Mouse (Mus musculus): ENCODE measurements at regions not wholly inside any gene's neighbourhood (a gene's known extent, or its start where the extent isn't known, plus 50 kb on each side); places are given as distances from the start of the nearest gene placed in this dataset.

DNA sequence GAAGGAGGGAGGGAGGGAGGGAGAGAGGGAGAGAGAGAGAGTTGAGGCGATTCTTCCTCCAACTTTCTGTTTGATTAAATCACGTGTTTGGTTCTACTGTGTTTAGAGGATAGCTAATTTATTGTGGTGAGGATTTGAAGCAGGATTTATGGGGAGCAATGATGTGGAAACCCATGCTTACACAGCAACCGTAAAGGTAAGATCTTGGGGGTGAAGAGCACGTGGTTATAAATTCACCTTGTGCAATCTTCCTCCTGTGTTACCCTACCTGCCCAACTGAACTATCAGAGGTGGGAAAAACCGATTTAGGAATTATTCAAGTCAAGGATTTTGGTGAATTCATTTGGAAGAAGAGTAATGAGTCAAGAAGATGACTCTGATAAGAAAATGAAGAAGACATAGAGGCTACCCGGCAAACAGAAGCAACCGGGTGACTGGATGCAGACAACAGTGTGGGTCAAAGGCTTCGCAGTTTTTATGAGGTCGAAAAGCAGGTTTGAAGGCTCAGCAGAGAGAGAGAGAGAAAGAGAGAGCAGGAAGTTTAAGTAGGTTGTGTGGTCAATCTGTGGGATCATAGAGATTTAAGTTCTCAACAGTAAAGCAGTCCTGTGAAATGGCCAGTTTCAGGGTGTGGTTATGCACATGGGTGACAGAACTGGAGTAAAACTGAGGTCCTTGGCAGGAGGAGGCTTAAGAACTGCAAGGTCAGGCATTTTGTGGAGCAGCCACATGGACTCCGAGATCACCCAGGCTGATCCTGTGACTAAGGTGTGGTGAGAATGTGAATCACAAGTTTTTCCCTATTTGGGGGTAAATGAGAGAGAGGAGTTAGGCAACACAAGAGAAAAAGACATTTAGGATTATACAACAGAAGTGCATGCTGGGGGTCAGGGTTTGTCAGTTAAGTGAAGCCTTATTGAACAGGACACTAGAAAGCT lies 178.6 kb downstream of the Phlda1 start:
- no peak overlapping the region for H3K27ac ChIP-seq (replicated peaks; ENCODE audit: low read depth, low read length)
- H3K4me3 ChIP-seq (ENCODE audit: low read depth, low read length), result no peak overlapping the region
- H3K4me2 ChIP-seq (ENCODE audit: low read depth, low read length), result no peak overlapping the region
- ATAC-seq (ENCODE audit: low read depth), result no peak
- DNase-seq (ENCODE audit: low spot score), result no peak
- no peaks in the 10 kb centered on the region for H3K27me3 ChIP-seq (replicated peaks; ENCODE audit: control insufficient read depth, insufficient read depth, low read length)
- peaks cover 6% of the 10 kb centered on the region; the same call in 1 of the 2 replicates for H3K4me1 ChIP-seq (ENCODE audit: control insufficient read depth, insufficient read depth, low read length)
- H3K9ac ChIP-seq (ENCODE audit: low read depth, low read length), result no peak overlapping the region
- H3K9me3 ChIP-seq (ENCODE audit: control insufficient read depth, low read length), result no peaks in the 10 kb centered on the region
- H3K36me3 ChIP-seq (ENCODE audit: control insufficient read depth, insufficient read depth, low read length), result no peaks in the 10 kb centered on the region
- 84% methylated on average over 10 of the region's 10 CpGs for WGBS

DNA sequence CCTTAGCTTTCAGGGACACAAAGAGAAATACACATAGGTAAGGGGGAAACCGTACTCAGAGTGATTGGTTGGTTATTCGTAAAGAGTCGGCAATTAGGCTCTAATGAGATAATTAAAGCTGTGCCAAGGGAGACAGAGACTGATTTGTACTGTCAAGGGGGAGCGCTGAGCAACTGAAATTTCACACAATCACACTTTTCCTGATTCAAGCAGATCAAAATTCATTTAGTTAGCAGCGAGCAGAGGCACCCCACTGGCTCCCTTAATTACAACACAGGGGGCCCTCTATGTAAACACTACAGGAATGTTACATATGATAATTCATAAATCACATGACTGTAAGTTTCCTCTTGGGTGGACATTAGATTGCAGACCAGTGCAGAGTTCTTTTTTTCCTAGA lies 180.5 kb downstream of the Phlda1 start:
- H3K9me3 ChIP-seq (ENCODE audit: control insufficient read depth, low read length), result no peaks in the 10 kb centered on the region
- H3K4me3 ChIP-seq (ENCODE audit: low read depth, low read length), result no peak overlapping the region
- H3K4me1 ChIP-seq (ENCODE audit: control insufficient read depth, insufficient read depth, low read length), result peaks cover 11% of the 10 kb centered on the region; the same call in 1 of the 2 replicates
- no peak overlapping the region for H3K9ac ChIP-seq (ENCODE audit: low read depth, low read length)
- H3K27me3 ChIP-seq (replicated peaks; ENCODE audit: control insufficient read depth, insufficient read depth, low read length), result no peaks in the 10 kb centered on the region
- ATAC-seq (ENCODE audit: low read depth) (peak; percentile 32; the same call in 1 of the 2 replicates), DNase-seq (ENCODE audit: low spot score) (no peak)
- WGBS, result 32% methylated on average over 5 of the region's 5 CpGs
- H3K36me3 ChIP-seq (ENCODE audit: control insufficient read depth, insufficient read depth, low read length), result no peaks in the 10 kb centered on the region
- no peak overlapping the region for H3K27ac ChIP-seq (replicated peaks; ENCODE audit: low read depth, low read length)
- H3K4me2 ChIP-seq (ENCODE audit: low read depth, low read length), result no peak overlapping the region

DNA sequence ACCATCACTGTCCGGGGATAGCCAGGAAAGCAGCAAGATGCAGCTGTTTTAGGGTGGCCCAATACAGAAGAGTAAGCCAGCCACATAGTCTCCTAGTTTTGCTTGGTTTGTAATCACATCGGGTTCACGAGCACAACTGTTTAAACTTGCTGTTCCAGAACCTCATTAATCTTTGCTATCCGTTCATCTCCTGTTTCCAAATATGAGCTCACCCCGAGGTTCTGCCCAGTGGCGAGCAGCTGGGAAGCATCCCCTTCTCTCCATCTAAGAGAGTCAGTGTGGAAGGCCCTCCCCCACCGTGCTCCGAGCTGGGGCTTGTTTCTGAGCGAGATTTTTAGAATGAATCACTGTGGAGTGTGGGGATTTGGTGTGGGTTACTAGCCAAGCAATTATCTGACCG lies 183.5 kb downstream of the Phlda1 start:
- H3K4me3 ChIP-seq (ENCODE audit: low read depth, low read length), result no peak overlapping the region
- no peak overlapping the region for H3K4me2 ChIP-seq (ENCODE audit: low read depth, low read length)

DNA sequence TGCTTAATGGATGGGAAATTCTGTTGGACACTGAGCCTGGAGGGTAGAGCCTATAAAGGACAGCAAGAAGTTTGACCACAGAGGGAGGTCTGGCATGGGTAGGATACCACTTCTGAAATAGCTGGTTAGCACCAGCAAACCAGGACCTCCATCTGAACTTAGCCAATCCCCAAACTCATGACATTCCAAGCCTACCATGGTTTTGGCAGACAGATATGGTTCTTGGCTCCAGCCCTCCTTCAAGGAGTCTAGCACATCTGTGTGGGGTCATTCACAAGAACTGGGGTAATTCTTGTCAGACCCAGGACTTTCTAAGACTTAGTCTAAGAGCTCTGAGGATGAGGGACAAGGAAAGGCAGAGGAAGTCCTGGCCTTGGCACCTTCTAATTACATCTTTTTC lies 187.7 kb downstream of the Phlda1 start:
- DNase-seq (ENCODE audit: low spot score), result no peak
- Histone ChIP-seq H3K27me3 (replicated peaks; ENCODE audit: control insufficient read depth, insufficient read depth, low read length) (no peaks in the 10 kb centered on the region), H3K9me3 (ENCODE audit: control insufficient read depth, low read length) (no peaks in the 10 kb centered on the region), H3K4me2 (ENCODE audit: low read depth, low read length) (no peak overlapping the region), H3K4me1 (ENCODE audit: control insufficient read depth, insufficient read depth, low read length) (peaks cover 14% of the 10 kb centered on the region), H3K9ac (ENCODE audit: low read depth, low read length) (no peak overlapping the region), H3K36me3 (ENCODE audit: control insufficient read depth, insufficient read depth, low read length) (no peaks in the 10 kb centered on the region), H3K4me3 (ENCODE audit: low read depth, low read length) (no peak overlapping the region), H3K27ac (replicated peaks; ENCODE audit: low read depth, low read length) (no peak overlapping the region; the same call in 1 of the 2 replicates)
- no peak for ATAC-seq (ENCODE audit: low read depth)

More for the DNA sequence above, 183.5 kb downstream of the Phlda1 start:
- ATAC-seq (ENCODE audit: low read depth) (peak; percentile 85), DNase-seq (ENCODE audit: low spot score) (peak; percentile 88)
- H3K36me3 ChIP-seq (ENCODE audit: control insufficient read depth, insufficient read depth, low read length), result no peaks in the 10 kb centered on the region
- WGBS, result 37% methylated on average over 10 of the region's 10 CpGs
- no peaks in the 10 kb centered on the region for H3K27me3 ChIP-seq (replicated peaks; ENCODE audit: control insufficient read depth, insufficient read depth, low read length)
- H3K9me3 ChIP-seq (ENCODE audit: control insufficient read depth, low read length), result no peaks in the 10 kb centered on the region
- H3K27ac ChIP-seq (replicated peaks; ENCODE audit: low read depth, low read length), result no peak overlapping the region
- H3K4me1 ChIP-seq (ENCODE audit: control insufficient read depth, insufficient read depth, low read length), result peaks cover 14% of the 10 kb centered on the region
- no peak overlapping the region for H3K9ac ChIP-seq (ENCODE audit: low read depth, low read length)

DNA sequence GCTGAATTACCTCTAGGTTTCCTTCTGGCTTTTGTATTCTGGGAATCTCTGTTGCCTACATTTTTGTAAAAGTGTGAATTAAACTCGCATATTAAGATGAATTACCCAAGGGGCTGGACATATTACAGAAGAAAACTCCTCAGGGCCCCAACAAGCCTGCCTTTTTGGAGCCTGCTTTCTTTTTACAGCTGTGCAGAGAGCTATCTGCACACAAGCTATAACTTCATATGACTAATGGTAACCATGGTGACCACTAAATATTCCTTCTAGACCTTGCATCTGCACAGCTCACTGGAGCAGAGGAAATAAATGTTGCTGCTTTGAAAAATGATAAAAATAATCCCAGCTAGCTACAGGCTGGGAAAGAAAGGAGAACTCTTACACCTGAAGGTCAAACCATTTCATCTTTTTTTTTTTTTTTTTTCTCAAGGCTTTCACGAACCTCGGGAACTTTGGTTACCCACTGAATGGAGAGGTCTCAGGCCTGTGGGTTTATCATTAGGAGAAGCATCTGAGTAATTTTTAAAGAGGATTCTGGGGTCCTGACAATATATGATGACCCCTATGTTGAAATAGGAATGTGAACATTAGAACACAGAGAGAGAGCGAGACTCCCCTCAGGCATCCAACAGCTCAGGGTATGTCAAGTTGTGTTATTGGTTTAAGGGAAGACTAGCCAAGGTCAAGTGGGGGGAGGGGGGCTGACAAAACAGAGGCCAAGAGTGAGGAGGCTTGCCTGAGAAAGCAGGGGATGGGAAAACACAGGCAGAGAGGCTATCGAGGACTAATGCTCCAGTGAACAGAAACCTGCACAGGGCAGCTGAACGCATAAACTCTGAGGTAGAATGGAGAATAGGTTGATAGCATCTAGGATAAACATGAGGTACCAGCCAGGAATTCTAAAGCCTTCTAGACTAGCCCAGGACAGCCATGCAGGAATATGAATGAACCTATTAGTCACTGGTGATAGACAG lies 188.4 kb downstream of the Phlda1 start:
- Histone ChIP-seq H3K9me3 (ENCODE audit: control insufficient read depth, low read length) (no peaks in the 10 kb centered on the region), H3K27ac (replicated peaks; ENCODE audit: low read depth, low read length) (no peak overlapping the region; the same call in 1 of the 2 replicates), H3K4me2 (ENCODE audit: low read depth, low read length) (no peak overlapping the region), H3K4me1 (ENCODE audit: control insufficient read depth, insufficient read depth, low read length) (peaks cover 14% of the 10 kb centered on the region), H3K36me3 (ENCODE audit: control insufficient read depth, insufficient read depth, low read length) (no peaks in the 10 kb centered on the region), H3K9ac (ENCODE audit: low read depth, low read length) (no peak overlapping the region), H3K4me3 (ENCODE audit: low read depth, low read length) (no peak overlapping the region), H3K27me3 (replicated peaks; ENCODE audit: control insufficient read depth, insufficient read depth, low read length) (no peaks in the 10 kb centered on the region)
- WGBS, result 51% methylated on average over 6 of the region's 6 CpGs
- ATAC-seq (ENCODE audit: low read depth) (peak; percentile 89), DNase-seq (ENCODE audit: low spot score) (peak; percentile 90)

DNA sequence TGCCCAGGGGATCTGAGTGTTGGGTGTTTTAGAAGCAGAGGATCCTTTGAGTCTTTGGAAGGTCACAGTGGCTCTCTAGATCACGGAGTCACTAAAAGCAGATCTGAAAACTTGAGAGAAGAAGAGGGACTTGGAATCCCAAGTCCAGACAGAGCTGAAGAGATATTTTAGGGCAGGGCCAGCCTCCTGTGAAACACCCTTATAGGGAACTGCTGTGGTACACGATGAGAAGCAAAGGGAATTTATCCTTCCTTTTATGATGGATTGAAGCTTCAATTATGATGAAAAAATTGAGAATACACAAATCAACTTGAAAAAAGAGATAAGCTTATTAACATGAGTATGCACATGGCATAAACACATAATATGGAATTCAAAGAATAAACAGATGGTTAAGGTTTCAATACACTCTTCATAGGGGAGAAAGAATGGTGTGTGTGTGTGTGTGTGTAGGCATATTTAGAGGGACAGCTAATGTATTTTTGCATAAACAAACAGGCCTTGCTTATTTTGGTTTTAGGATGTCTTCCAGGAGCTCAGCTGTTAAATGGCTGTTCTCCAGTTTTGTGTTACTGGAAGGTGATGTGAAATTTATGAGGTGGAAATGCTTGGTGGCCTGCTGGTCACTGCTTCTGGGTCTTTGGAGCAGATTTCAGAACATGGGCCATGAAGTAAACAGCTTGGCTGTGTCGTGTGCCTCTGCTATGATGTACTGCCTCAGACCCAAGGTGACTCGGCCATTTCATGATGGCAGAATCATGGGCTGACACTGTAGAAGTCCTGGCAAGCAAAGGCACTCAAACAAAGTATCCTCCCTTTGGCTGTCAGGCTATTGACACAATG lies 190.1 kb downstream of the Phlda1 start:
- Histone ChIP-seq H3K27ac (replicated peaks; ENCODE audit: low read depth, low read length) (no peak overlapping the region), H3K4me3 (ENCODE audit: low read depth, low read length) (no peak overlapping the region), H3K4me1 (ENCODE audit: control insufficient read depth, insufficient read depth, low read length) (peaks cover 9% of the 10 kb centered on the region), H3K9me3 (ENCODE audit: control insufficient read depth, low read length) (no peaks in the 10 kb centered on the region), H3K27me3 (replicated peaks; ENCODE audit: control insufficient read depth, insufficient read depth, low read length) (no peaks in the 10 kb centered on the region), H3K9ac (ENCODE audit: low read depth, low read length) (no peak overlapping the region), H3K36me3 (ENCODE audit: control insufficient read depth, insufficient read depth, low read length) (no peaks in the 10 kb centered on the region), H3K4me2 (ENCODE audit: low read depth, low read length) (no peak overlapping the region)
- WGBS, result 84% methylated on average over 4 of the region's 4 CpGs
- DNase-seq (ENCODE audit: low spot score), result no peak
- no peak for ATAC-seq (ENCODE audit: low read depth)

DNA sequence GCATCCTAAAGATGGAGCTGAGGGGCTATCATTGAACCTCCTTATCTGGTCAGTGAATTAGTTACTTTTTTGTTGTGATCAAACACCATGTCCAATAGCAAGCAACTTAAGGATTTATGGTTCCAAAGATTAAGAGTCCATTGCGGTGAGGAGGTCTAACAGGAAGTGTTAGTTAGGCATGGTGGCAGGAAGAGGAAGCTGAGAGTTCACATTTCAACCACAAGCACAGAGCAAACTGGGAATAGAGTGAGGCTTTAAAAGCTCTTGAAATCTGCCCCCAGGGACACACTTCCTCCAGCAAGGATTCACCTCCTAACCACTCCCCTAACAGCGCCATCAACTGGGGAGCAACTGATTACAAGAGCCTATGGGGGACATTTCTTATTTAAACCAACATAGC lies 190.9 kb downstream of the Phlda1 start:
- H3K27ac ChIP-seq (replicated peaks; ENCODE audit: low read depth, low read length), result no peak overlapping the region
- WGBS, result 93% methylated on average over 2 of the region's 2 CpGs

More for the DNA sequence above, 190.9 kb downstream of the Phlda1 start:
- no peak overlapping the region for H3K9ac ChIP-seq (ENCODE audit: low read depth, low read length)
- no peak overlapping the region for H3K4me3 ChIP-seq (ENCODE audit: low read depth, low read length)
- H3K27me3 ChIP-seq (replicated peaks; ENCODE audit: control insufficient read depth, insufficient read depth, low read length), result no peaks in the 10 kb centered on the region
- H3K4me2 ChIP-seq (ENCODE audit: low read depth, low read length), result no peak overlapping the region
- H3K9me3 ChIP-seq (ENCODE audit: control insufficient read depth, low read length), result no peaks in the 10 kb centered on the region
- ATAC-seq (ENCODE audit: low read depth), result no peak
- no peaks in the 10 kb centered on the region for H3K36me3 ChIP-seq (ENCODE audit: control insufficient read depth, insufficient read depth, low read length)
- peaks cover 9% of the 10 kb centered on the region for H3K4me1 ChIP-seq (ENCODE audit: control insufficient read depth, insufficient read depth, low read length)
- DNase-seq (ENCODE audit: low spot score), result no peak

Measured in embryonic facial prominence, embryonic 14.5 days (tissue).